Mouse (Mus musculus) adrenal gland, adult 10 weeks (tissue): ENCODE results near the gene Gm20865. TPM values are rescaled to one million over a fixed set of nuclear protein-coding genes. Genes with fewer than 3 reads are reported as not detected.

Source experiments
- polyA plus RNA-seq: library from polyadenylated mRNA; stranded (reverse); fragments of 350-450 nt; fragmentation: Illumina TruSeq; extraction: RNeasy Lipid Tissue Mini Kit (QIAGEN cat#74804); gene quantifications from one replicate; pipeline ENCODE4 v1.2.3, GENCODE M21; 2014; ENCODE audit warnings: low read depth, low replicate concordance

The Gm20865 gene
- polyA plus RNA-seq = not detected

DNA sequence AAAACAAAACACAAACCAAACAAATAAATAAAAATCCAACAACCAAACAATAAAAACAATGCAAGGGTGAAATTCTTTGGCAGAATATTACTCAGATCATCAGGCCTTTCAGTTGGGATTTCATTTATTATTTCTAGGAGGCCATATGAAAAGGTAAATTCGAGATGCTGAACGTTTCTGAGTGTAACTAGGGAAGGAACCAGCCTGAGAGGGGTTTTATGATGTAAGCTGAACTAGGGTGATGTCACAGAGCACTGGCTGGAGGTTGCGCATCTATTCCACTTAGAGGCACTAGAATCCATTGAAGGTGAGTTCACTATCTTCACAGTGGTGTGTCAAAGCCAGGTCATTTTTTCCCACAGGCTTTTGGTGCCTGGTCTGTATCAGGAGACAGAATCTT is at the start of gene Gm20865:
TSS of gene Gm20865 (plus strand) at position 301 of the 400 bp plus-strand sequence.

Other genes with a start within 250 kb of the Gm20865 start
- gene Gm29866, start 247.9 kb upstream of the Gm20865 start, polyA plus RNA-seq = not detected
- gene Gm20909, start 77.0 kb upstream of the Gm20865 start, polyA plus RNA-seq = not detected